26 mouse cellular contexts compared by ENCODE assay signal in the genomic region with DNA sequence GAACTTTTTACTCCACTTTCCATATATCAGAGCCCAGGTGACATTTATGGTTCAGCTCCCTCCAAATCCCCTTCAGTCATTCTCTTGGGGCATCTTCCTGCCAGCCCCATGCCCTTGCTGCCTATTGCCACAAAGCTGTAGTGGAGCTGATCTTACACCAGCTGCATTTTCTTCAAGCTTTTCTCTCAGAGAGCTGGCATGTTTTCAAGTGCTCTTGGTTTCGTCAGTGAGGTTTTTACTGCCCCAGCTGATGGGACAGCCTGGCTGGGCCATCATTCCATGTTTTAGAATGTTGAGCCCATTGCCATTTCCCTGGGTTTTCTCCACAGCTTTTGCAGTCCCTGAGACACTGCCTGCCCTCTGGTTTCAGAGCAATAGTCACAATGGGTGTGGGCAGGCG.
"Had no signal": no experiment of that assay in that cellular context is flagged by ENCODE, and none has a peak within 500 bp of the region (broad histone marks: within the 10 kb centered on the region; RNA-seq: fewer than 3 reads in every experiment).

No protein-coding gene starts in this region.

- H3K9me3 ChIP-seq: heart, embryonic 15.5 days; hindbrain, embryonic 15.5 days; limb, embryonic 10.5 days had no signal

- DNase-seq: gastrocnemius, postnatal 14 days; gastrocnemius, postnatal 36 days; heart, adult 11 months; heart, adult 2 months; heart, postnatal 14 days; heart, postnatal 36 days; kidney, adult 11 months; kidney, adult 2 months; kidney, adult 9 months; kidney, postnatal 14 days; kidney, postnatal 36 days; layer of hippocampus, adult 9-11 months; liver; liver, embryonic 13.5 days had no signal

- H3K9ac ChIP-seq: heart, embryonic 13.5 days; heart, embryonic 15.5 days; hindbrain, embryonic 13.5 days; hindbrain, embryonic 15.5 days; kidney, embryonic 15.5 days; limb, embryonic 12.5 days; liver, embryonic 13.5 days had no signal

- H3K36me3 ChIP-seq: heart, embryonic 13.5 days; heart, embryonic 15.5 days; hindbrain, embryonic 13.5 days; hindbrain, embryonic 15.5 days; kidney, embryonic 15.5 days; limb, embryonic 10.5 days; limb, embryonic 12.5 days; liver, embryonic 13.5 days had no signal

- H3K27ac ChIP-seq: heart, adult 2 months; heart, embryonic 13.5 days; heart, embryonic 15.5 days; hindbrain, embryonic 13.5 days; hindbrain, embryonic 15.5 days; hindbrain, postnatal 0 days; kidney, embryonic 15.5 days; kidney, postnatal 0 days; limb, embryonic 10.5 days; limb, embryonic 12.5 days; liver, embryonic 13.5 days had no signal

- H3K4me2 ChIP-seq: heart, embryonic 11.5 days; heart, embryonic 13.5 days; heart, embryonic 15.5 days; hindbrain, embryonic 13.5 days; hindbrain, embryonic 15.5 days; kidney, embryonic 15.5 days; limb, embryonic 12.5 days; liver, embryonic 11.5 days; liver, embryonic 13.5 days had no signal

- H3K27me3 ChIP-seq: heart, embryonic 13.5 days; hindbrain, embryonic 15.5 days; kidney, embryonic 15.5 days had no signal

- H3K4me3 ChIP-seq: heart, adult 2 months; heart, embryonic 13.5 days; heart, embryonic 15.5 days; hindbrain, embryonic 13.5 days; hindbrain, embryonic 15.5 days; kidney, embryonic 15.5 days; limb, embryonic 10.5 days; limb, embryonic 12.5 days; liver, embryonic 13.5 days had no signal

- ATAC-seq: hindbrain, postnatal 0 days; intestine, embryonic 16.5 days had no signal
